Mouse (Mus musculus) lung, postnatal 0 days (tissue): ENCODE data around the gene Nfix. TPM values are rescaled to one million over a fixed set of nuclear protein-coding genes. Genes with fewer than 3 reads are reported as not detected.

Source experiments
- ATAC-seq: fragments of 200-750 bp; cut with Nextera tagmentation; 2 replicates; pipeline ENCODE4 v1.8.0; 2017; ENCODE audit warnings: moderate library complexity
- DNase-seq: peaks from one replicate; pipeline ENCODE4 v3.0.0-alpha.2; 2016; ENCODE audit warnings: low spot score
- H3K27ac ChIP-seq: fragments of 300-500 bp; sonication (generic); 2 replicates; pipeline ENCODE4 v1.5.1; 2014; ENCODE audit warnings: antibody characterized with exemption, mild to moderate bottlenecking, low read length, mixed read lengths
- H3K27me3 ChIP-seq: fragments of 300-500 bp; sonication (generic); replicated peaks from 2 replicates; pipeline ENCODE4 v1.6.1; 2014; ENCODE audit warnings: low read length, mixed read lengths; ENCODE audit not compliant: insufficient read depth
- H3K36me3 ChIP-seq: fragments of 300-500 bp; sonication (generic); 2 replicates; pipeline ENCODE4 v1.6.1; 2014; ENCODE audit warnings: low read length, mixed read lengths; ENCODE audit not compliant: insufficient read depth
- H3K4me1 ChIP-seq: fragments of 300-500 bp; sonication (generic); 2 replicates; pipeline ENCODE4 v1.6.1; 2014; ENCODE audit warnings: antibody characterized with exemption, low read depth, low read length, mixed read lengths; ENCODE audit not compliant: insufficient read depth
- H3K4me2 ChIP-seq: fragments of 300-500 bp; sonication (generic); replicated peaks from 2 replicates; pipeline ENCODE4 v1.6.1; 2014; ENCODE audit warnings: low read depth, mild to moderate bottlenecking, low read length, moderate library complexity, mixed read lengths
- H3K4me3 ChIP-seq: fragments of 300-500 bp; sonication (generic); 2 replicates; pipeline ENCODE4 v1.5.1; 2014; ENCODE audit warnings: low read depth, low read length
- H3K9ac ChIP-seq: fragments of 300-500 bp; sonication (generic); replicated peaks from 2 replicates; pipeline ENCODE4 v1.6.1; 2014; ENCODE audit warnings: low read depth, mild to moderate bottlenecking
- H3K9me3 ChIP-seq: fragments of 300-500 bp; sonication (generic); 2 replicates; pipeline ENCODE4 v1.6.1; 2016; ENCODE audit warnings: low read length, mixed read lengths
- CTCF ChIP-seq: IDR thresholded peaks from 2 replicates; pipeline ENCODE4 v1.5.1; 2016; ENCODE audit warnings: antibody characterized with exemption, mild to moderate bottlenecking
- EP300 ChIP-seq: IDR thresholded peaks from 2 replicates; pipeline ENCODE4 v1.6.1; 2016; ENCODE audit warnings: antibody characterized with exemption, mild to moderate bottlenecking, control low read depth
- WGBS: fragments of 180-500 bp; shearing (Covaris S2); extraction: QIAGEN DNeasy Blood & Tissue Kit; methylation state at CpG from one replicate; pipeline ENCODE4 v1.1.7; 2014; 5-methylcytosine and 5-hydroxymethylcytosine counted together
- polyA plus RNA-seq: library from polyadenylated mRNA; unstranded; fragments of >200 nt; fragmentation: Nextera tagmentation; extraction: Ambion mirVana; gene quantifications from 2 replicates; pipeline ENCODE4 v1.2.1, GENCODE M21; 2015

The Nfix gene
- polyA plus RNA-seq, 1 experiment from 2014 or later = 38.8 TPM

GRCm38 (mm10) chr8:84723571-84723900 is 76.6 kb downstream of the Nfix start:
- H3K27ac ChIP-seq = peak overlapping the region; percentile 3
- H3K9ac ChIP-seq = no peak overlapping the region
- no peaks in the 10 kb centered on the region for H3K27me3 ChIP-seq
- no peak for DNase-seq
- peak overlapping the region; percentile 25 for H3K4me2 ChIP-seq
- 25% methylated on average over 7 of the region's 7 CpGs for WGBS
- no peaks in the 10 kb centered on the region for H3K9me3 ChIP-seq
- no peak overlapping the region for H3K4me3 ChIP-seq
- TF ChIP-seq EP300 (no peak), CTCF (no peak)
- H3K36me3 ChIP-seq = peaks cover 17% of the 10 kb centered on the region
- H3K4me1 ChIP-seq = peaks cover 36% of the 10 kb centered on the region
- no peak for ATAC-seq

- Histone ChIP-seq H3K9ac (no peak within 1 kb of the TSS), H3K4me3 (no peak within 1 kb of the TSS), H3K27me3 (no peaks in the 10 kb centered on the region), H3K36me3 (peaks cover 17% of the 10 kb centered on the region), H3K9me3 (no peaks in the 10 kb centered on the region), H3K27ac (peak within 1 kb of the TSS; percentile 3), H3K4me2 (peak within 1 kb of the TSS; percentile 25), H3K4me1 (peaks cover 36% of the 10 kb centered on the region)
- peak; percentile 93 for DNase-seq
- WGBS = 6% methylated on average over 10 of the region's 10 CpGs
- TF ChIP-seq EP300 (peak; percentile 77), CTCF (peak; percentile 70)
- ATAC-seq = peak; percentile 90
Observed at GRCm38 (mm10) chr8:84722850-84723570, 77.1 kb downstream of the Nfix start, which contains the start of gene G430095P16Rik. G430095P16Rik (plus strand) TSS chr8:84723007.

GRCm38 (mm10) chr8:84722530-84722849 is 77.7 kb downstream of the Nfix start:
- Histone ChIP-seq H3K36me3 (peaks cover 20% of the 10 kb centered on the region), H3K4me2 (no peak overlapping the region), H3K4me1 (peaks cover 36% of the 10 kb centered on the region)

GRCm38 (mm10) chr8:84718959-84719690 is 81.0 kb downstream of the Nfix start:
- no peak for DNase-seq
- H3K27ac ChIP-seq = no peak overlapping the region
- H3K4me2 ChIP-seq = no peak overlapping the region
- no peaks in the 10 kb centered on the region for H3K9me3 ChIP-seq
- no peaks in the 10 kb centered on the region for H3K27me3 ChIP-seq
- H3K4me1 ChIP-seq = peaks cover 19% of the 10 kb centered on the region
- H3K9ac ChIP-seq = no peak overlapping the region
- TF ChIP-seq CTCF (no peak), EP300 (no peak)
- 80% methylated on average over 5 of the region's 5 CpGs for WGBS
- no peak overlapping the region for H3K4me3 ChIP-seq
- H3K36me3 ChIP-seq = peaks cover 13% of the 10 kb centered on the region; the same call in 1 of the 2 replicates
- ATAC-seq = no peak

More at GRCm38 (mm10) chr8:84722530-84722849, 77.7 kb downstream of the Nfix start:
- ATAC-seq = no peak
- H3K27ac ChIP-seq = peak overlapping the region; percentile 3
- no peaks in the 10 kb centered on the region for H3K27me3 ChIP-seq
- no peak overlapping the region for H3K9ac ChIP-seq
- H3K4me3 ChIP-seq = no peak overlapping the region
- no peaks in the 10 kb centered on the region for H3K9me3 ChIP-seq
- no peak for DNase-seq
- TF ChIP-seq CTCF = no peak
- 32% methylated on average over 6 of the region's 6 CpGs for WGBS

GRCm38 (mm10) chr8:84718476-84718875 is 81.7 kb downstream of the Nfix start:
- Histone ChIP-seq H3K4me1 (peaks cover 19% of the 10 kb centered on the region), H3K4me2 (no peak overlapping the region), H3K27me3 (no peaks in the 10 kb centered on the region), H3K27ac (no peak overlapping the region), H3K9ac (no peak overlapping the region), H3K9me3 (no peaks in the 10 kb centered on the region), H3K4me3 (no peak overlapping the region), H3K36me3 (peaks cover 10% of the 10 kb centered on the region; the same call in 1 of the 2 replicates)
- ATAC-seq (no peak), DNase-seq (no peak)
- 82% methylated on average over 5 of the region's 5 CpGs for WGBS
- TF ChIP-seq CTCF = no peak
- TF ChIP-seq EP300 = no peak

GRCm38 (mm10) chr8:84716790-84717189 is 83.4 kb downstream of the Nfix start:
- WGBS = 89% methylated on average over 11 of the region's 11 CpGs
- H3K9ac ChIP-seq = no peak overlapping the region
- H3K4me3 ChIP-seq = no peak overlapping the region
- H3K4me2 ChIP-seq = no peak overlapping the region
- no peaks in the 10 kb centered on the region for H3K9me3 ChIP-seq
- no peaks in the 10 kb centered on the region for H3K27me3 ChIP-seq
- ATAC-seq = no peak
- no peak overlapping the region for H3K27ac ChIP-seq
- H3K36me3 ChIP-seq = peaks cover 10% of the 10 kb centered on the region; the same call in 1 of the 2 replicates
- H3K4me1 ChIP-seq = peaks cover 18% of the 10 kb centered on the region
- TF ChIP-seq CTCF (no peak), EP300 (no peak)
- no peak for DNase-seq
